Mouse (Mus musculus) hindbrain, embryonic 12.5 days (tissue): ENCODE measurements at regions not wholly inside any gene's neighbourhood (a gene's known extent, or its start where the extent isn't known, plus 50 kb on each side); places are given as distances from the start of the nearest gene placed in this dataset.

ENCODE experiments used
- ATAC-seq: fragments of 200-750 bp; cut with Nextera tagmentation; 2 replicates; pipeline ENCODE4 v1.8.0; 2017; ENCODE audit warnings: moderate TSS enrichment; ENCODE audit not compliant: low FRiP score
- H3K27ac ChIP-seq: fragments of 300-500 bp; sonication (generic); 2 replicates; pipeline ENCODE4 v1.5.1; 2016; ENCODE audit warnings: mild to moderate bottlenecking
- H3K27me3 ChIP-seq: fragments of 300-500 bp; sonication (generic); 2 replicates; pipeline ENCODE4 v1.6.1; 2016; ENCODE audit warnings: mild to moderate bottlenecking
- H3K36me3 ChIP-seq: fragments of 300-500 bp; sonication (generic); 2 replicates; pipeline ENCODE4 v1.6.1; 2016; ENCODE audit warnings: mild to moderate bottlenecking
- H3K4me1 ChIP-seq: fragments of 300-500 bp; sonication (generic); 2 replicates; pipeline ENCODE4 v1.6.1; 2016
- H3K4me2 ChIP-seq: fragments of 300-500 bp; sonication (generic); replicated peaks from 2 replicates; pipeline ENCODE4 v1.6.1; 2016; ENCODE audit warnings: mild to moderate bottlenecking
- H3K4me3 ChIP-seq: fragments of 300-500 bp; sonication (generic); 2 replicates; pipeline ENCODE4 v1.5.1; 2016; ENCODE audit warnings: mild to moderate bottlenecking
- H3K9ac ChIP-seq: fragments of 300-500 bp; sonication (generic); 2 replicates; pipeline ENCODE4 v1.6.1; 2016; ENCODE audit warnings: mild to moderate bottlenecking, moderate library complexity
- H3K9me3 ChIP-seq: fragments of 300-500 bp; sonication (generic); replicated peaks from 2 replicates; pipeline ENCODE4 v1.6.1; 2016; ENCODE audit warnings: mild to moderate bottlenecking
- WGBS: fragments of 180-500 bp; shearing (Covaris S2); methylation state at CpG from one replicate; pipeline ENCODE4 v1.1.7; 2016; 5-methylcytosine and 5-hydroxymethylcytosine counted together

- no peak overlapping the region for H3K4me3 ChIP-seq
- 0 out of 2 replicates have a peak, but pooled peaks cover 2% of the 10 kb centered on the region for H3K4me1 ChIP-seq
- H3K36me3 ChIP-seq: no peaks in the 10 kb centered on the region
- H3K4me2 ChIP-seq: no peak overlapping the region
- no peaks in the 10 kb centered on the region for H3K9me3 ChIP-seq
- 87% methylated on average over 4 of the region's 4 CpGs for WGBS
- ATAC-seq: no peak
- no peak overlapping the region for H3K27ac ChIP-seq
- no peak overlapping the region for H3K9ac ChIP-seq
- H3K27me3 ChIP-seq: no peaks in the 10 kb centered on the region
These were observed 74.8 kb upstream of the Fam92a start for GRCm38 (mm10) chr4:12246595-12246994.

GRCm38 (mm10) chr4:12240941-12241571, 69.2 kb upstream of the Fam92a start:
- H3K9me3 ChIP-seq: no peaks in the 10 kb centered on the region
- H3K4me3 ChIP-seq: no peak overlapping the region
- H3K27me3 ChIP-seq: no peaks in the 10 kb centered on the region
- 3% methylated on average over 12 of the region's 12 CpGs for WGBS
- no peaks in the 10 kb centered on the region for H3K36me3 ChIP-seq
- ATAC-seq: peak; percentile 67; the same call in 1 of the 2 replicates
- no peak overlapping the region for H3K27ac ChIP-seq
- no peak overlapping the region for H3K9ac ChIP-seq
- H3K4me2 ChIP-seq: peak overlapping the region; percentile 36
- H3K4me1 ChIP-seq: 0 out of 2 replicates have a peak, but pooled peaks cover 2% of the 10 kb centered on the region

- WGBS: 72% methylated on average over 1 of the region's 1 CpGs
These were observed 58.9 kb upstream of the Fam92a start for GRCm38 (mm10) chr4:12230731-12231130.

More at GRCm38 (mm10) chr4:12230731-12231130, 58.9 kb upstream of the Fam92a start:
- no peak for ATAC-seq
- H3K27ac ChIP-seq: no peak overlapping the region
- H3K9me3 ChIP-seq: no peaks in the 10 kb centered on the region
- no peaks in the 10 kb centered on the region for H3K27me3 ChIP-seq
- H3K9ac ChIP-seq: no peak overlapping the region
- no peaks in the 10 kb centered on the region for H3K4me1 ChIP-seq
- H3K4me3 ChIP-seq: no peak overlapping the region
- no peak overlapping the region for H3K4me2 ChIP-seq
- no peaks in the 10 kb centered on the region for H3K36me3 ChIP-seq
